ENCODE assay signal across 8 mouse cellular contexts in genomic region chr6:6863160-6863870, GRCm38 (mm10). TPM values are rescaled to one million over a fixed set of nuclear protein-coding genes. Genes with fewer than 3 reads are reported as not detected.
DNase-seq lines count a peak whose midpoint lies in the region; ATAC-seq and TF ChIP-seq lines count a peak whose summit lies in the region.

Dlx6 (plus strand) TSS chr6:6863334.

- TF ChIP-seq EP300 in stomach, postnatal 0 days (optimal IDR thresholded peaks at IDR 0.05): no peak

- ATAC-seq in heart, embryonic 16.5 days (replicated peaks; ENCODE audit: extremely low read depth, insufficient read depth, low FRiP score): peak; percentile 61; the same call in 1 of the 2 replicates
- peak; percentile 64 for ATAC-seq in liver, embryonic 11.5 days (replicated peaks; ENCODE audit: low FRiP score)
- peak; percentile 50 for ATAC-seq in stomach, postnatal 0 days (ENCODE audit: low FRiP score, low TSS enrichment)

- WGBS in heart, embryonic 16.5 days: under 1% methylated on average over 36 of the region's 52 CpGs
- WGBS in liver, embryonic 11.5 days: under 1% methylated on average over 52 of the region's 52 CpGs
- under 1% methylated on average over 30 of the region's 52 CpGs for WGBS in stomach, postnatal 0 days

- H3K9ac ChIP-seq in heart, embryonic 16.5 days (ENCODE audit: low read length): peak within 1 kb of the TSS; percentile 28
- H3K9ac ChIP-seq in liver, embryonic 11.5 days (ENCODE audit: low read depth, low read length): no peak within 1 kb of the TSS
- H3K9ac ChIP-seq in stomach, postnatal 0 days (ENCODE audit: low read length): no peak within 1 kb of the TSS

- H3K9me3 ChIP-seq in heart, embryonic 16.5 days (replicated peaks; ENCODE audit: control insufficient read depth, low read length): no peaks in the 10 kb centered on the region
- no peaks in the 10 kb centered on the region for H3K9me3 ChIP-seq in liver, embryonic 11.5 days (ENCODE audit: control insufficient read depth, low read length)
- H3K9me3 ChIP-seq in stomach, postnatal 0 days (ENCODE audit: control insufficient read depth, low read length): no peaks in the 10 kb centered on the region

- no peak for DNase-seq in left cerebral cortex, adult 8-10 months (ENCODE audit: low spot score in 2 of 2)
- DNase-seq in left cerebral cortex, adult 11 months (ENCODE audit: low spot score): no peak
- peak; percentile 73 for DNase-seq in embryo, embryonic 10 days (ENCODE audit: low spot score)
- DNase-seq in liver, embryonic 11.5 days (ENCODE audit: low spot score): peak; percentile 70
- peak; percentile 39 for DNase-seq in stomach, postnatal 0 days (ENCODE audit: low spot score)
- no peak for DNase-seq in cerebellum, postnatal 36 days
- no peak for DNase-seq in spleen, postnatal 4 days (ENCODE audit: low spot score in 2 of 2)

- no peaks in the 10 kb centered on the region for H3K36me3 ChIP-seq in heart, embryonic 16.5 days (ENCODE audit: control insufficient read depth, insufficient read depth)
- H3K36me3 ChIP-seq in liver, embryonic 11.5 days (ENCODE audit: control insufficient read depth, insufficient read depth, low read length): no peaks in the 10 kb centered on the region
- no peaks in the 10 kb centered on the region for H3K36me3 ChIP-seq in stomach, postnatal 0 days (ENCODE audit: control insufficient read depth, insufficient read depth, low read length)

- H3K4me1 ChIP-seq in heart, embryonic 16.5 days (ENCODE audit: control insufficient read depth, insufficient read depth, low read length): peaks cover 15% of the 10 kb centered on the region
- H3K4me1 ChIP-seq in liver, embryonic 11.5 days (replicated peaks; ENCODE audit: control insufficient read depth, insufficient read depth, low read length): no peaks in the 10 kb centered on the region; the same call in 1 of the 2 replicates
- no peaks in the 10 kb centered on the region; the same call in 1 of the 2 replicates for H3K4me1 ChIP-seq in stomach, postnatal 0 days (replicated peaks; ENCODE audit: control insufficient read depth, insufficient read depth)

- no peak for TF ChIP-seq CTCF in stomach, postnatal 0 days (IDR thresholded peaks at IDR 0.05; ENCODE audit: low read depth)

- peak within 1 kb of the TSS; percentile 86 for H3K4me2 ChIP-seq in heart, embryonic 16.5 days (ENCODE audit: low read depth, low read length)
- peak within 1 kb of the TSS; percentile 74 for H3K4me2 ChIP-seq in liver, embryonic 11.5 days
- H3K4me2 ChIP-seq in stomach, postnatal 0 days (replicated peaks; ENCODE audit: low read depth): peak within 1 kb of the TSS; percentile 52

- H3K27ac ChIP-seq in heart, embryonic 16.5 days (ENCODE audit: low read length): no peak within 1 kb of the TSS
- no peak within 1 kb of the TSS for H3K27ac ChIP-seq in liver, embryonic 11.5 days (ENCODE audit: low read depth, low read length)
- no peak within 1 kb of the TSS for H3K27ac ChIP-seq in stomach, postnatal 0 days (replicated peaks)

- H3K4me3 ChIP-seq in heart, embryonic 16.5 days (ENCODE audit: low read length): peak within 1 kb of the TSS; percentile 57
- peak within 1 kb of the TSS; percentile 45 for H3K4me3 ChIP-seq in liver, embryonic 11.5 days (ENCODE audit: low read depth, low read length)
- peak within 1 kb of the TSS; percentile 34 for H3K4me3 ChIP-seq in stomach, postnatal 0 days (ENCODE audit: low read depth, low read length)

- peaks cover 72% of the 10 kb centered on the region for H3K27me3 ChIP-seq in heart, embryonic 16.5 days (ENCODE audit: control insufficient read depth, insufficient read depth, low read length)
- peaks cover 89% of the 10 kb centered on the region for H3K27me3 ChIP-seq in liver, embryonic 11.5 days (replicated peaks; ENCODE audit: control insufficient read depth, insufficient read depth, low read length)
- H3K27me3 ChIP-seq in stomach, postnatal 0 days (ENCODE audit: control insufficient read depth, insufficient read depth, low read length): peaks cover 38% of the 10 kb centered on the region

RNA-seq across cellular contexts. Expression of gene Dlx6, which starts in this region (rescaled TPM):
- total RNA-seq in left cerebral cortex, adult 8-10 months (2022): 10 to 100 TPM; 22.4 to 35.7 (median 24.6) TPM
- polyA plus RNA-seq in heart, embryonic 16.5 days (2015; fragmentation: Nextera tagmentation; extraction: Ambion mirVana): not detected in 2 replicates
- 0.08 TPM in 1 of 2 replicates, not detected in the other for polyA plus RNA-seq in liver, embryonic 11.5 days (2014; fragmentation: Nextera tagmentation; extraction: Ambion mirVana)
- 0.12 TPM in 1 of 2 replicates, not detected in the other for polyA plus RNA-seq in stomach, postnatal 0 days (2015; fragmentation: Nextera tagmentation; extraction: Ambion mirVana)

Comparison
In these comparisons a context has a peak if more than half of its experiments do, and no peak if none do; other contexts are left out.
1. Peak in ATAC-seq, H3K4me3 ChIP-seq, H3K9ac ChIP-seq and H3K4me2 ChIP-seq in heart, embryonic 16.5 days; RNA of the gene not detected or under 1 TPM.
2. Peak in DNase-seq, ATAC-seq, H3K4me3 ChIP-seq and H3K4me2 ChIP-seq in liver, embryonic 11.5 days; RNA of the gene not detected or under 1 TPM.
3. Peak in DNase-seq, ATAC-seq, H3K4me3 ChIP-seq and H3K4me2 ChIP-seq in stomach, postnatal 0 days; RNA of the gene not detected or under 1 TPM.